Mouse (Mus musculus) MN1 (cell line): ENCODE results near the gene Adrm1.

Experiments
- DNase-seq: peaks from one replicate; pipeline ENCODE4 v3.0.0-alpha.2; 2016; ENCODE audit warnings: low spot score

The Adrm1 gene

GRCm38 (mm10) chr2:180184752-180185109, 13.4 kb downstream of the Adrm1 start:
- no peak for DNase-seq

GRCm38 (mm10) chr2:180185686-180186085, 14.4 kb downstream of the Adrm1 start:
- no peak for DNase-seq

- DNase-seq, result no peak
Observed at GRCm38 (mm10) chr2:180187362-180187761, 16.1 kb downstream of the Adrm1 start.

- peak; percentile 51 for DNase-seq
Observed at GRCm38 (mm10) chr2:180196610-180197322, 25.5 kb downstream of the Adrm1 start.

- no peak for DNase-seq
Observed at GRCm38 (mm10) chr2:180197323-180198037, 26.2 kb downstream of the Adrm1 start.

- no peak for DNase-seq
Observed at GRCm38 (mm10) chr2:180198782-180199181, 27.5 kb downstream of the Adrm1 start.

DNA sequence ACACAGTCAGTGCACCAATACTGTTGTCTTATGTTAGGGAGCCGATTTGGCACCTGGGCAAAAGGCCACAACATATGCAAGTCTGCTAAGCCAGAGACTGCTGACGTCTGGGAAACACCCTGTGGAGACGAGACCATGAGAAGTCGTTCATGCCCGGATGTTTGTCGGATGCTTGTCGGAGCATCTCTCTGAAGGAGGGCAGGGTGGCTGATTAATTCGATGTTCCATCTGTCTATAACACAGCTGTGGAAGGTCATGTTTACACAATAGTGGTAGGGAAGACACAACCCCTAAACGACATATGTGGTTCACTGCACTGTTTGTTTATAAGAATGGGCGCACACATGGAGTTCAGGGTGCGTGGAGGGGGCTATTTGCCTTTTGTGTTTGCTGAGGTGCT, 29.4 kb downstream of the Adrm1 start:
- DNase-seq, result no peak

GRCm38 (mm10) chr2:180201303-180201702, 30.0 kb downstream of the Adrm1 start:
- DNase-seq, result no peak

DNA sequence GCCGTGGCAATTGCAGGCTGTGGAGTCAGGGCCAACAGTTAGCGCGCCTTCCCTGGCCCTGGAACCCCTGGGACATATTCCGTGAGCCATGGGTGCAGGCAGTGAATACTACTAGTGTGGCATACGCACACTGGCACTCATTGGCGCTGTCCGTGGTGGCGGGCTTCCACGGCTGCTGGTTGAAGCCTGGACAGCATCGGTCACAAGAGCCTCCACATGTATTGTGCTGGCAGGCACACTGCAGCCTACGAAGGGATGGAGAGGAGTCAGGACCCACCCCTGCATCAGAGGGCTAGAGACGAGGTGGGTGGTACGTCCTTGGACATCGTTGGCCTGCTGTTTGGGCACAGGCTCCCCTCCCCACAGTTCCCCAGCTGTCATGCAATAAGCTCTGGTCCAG, 31.0 kb downstream of the Adrm1 start:
- no peak for DNase-seq

GRCm38 (mm10) chr2:180202805-180203204, 31.5 kb downstream of the Adrm1 start:
- DNase-seq, result no peak

- no peak for DNase-seq
Observed at GRCm38 (mm10) chr2:180204501-180204900, 33.2 kb downstream of the Adrm1 start.

DNA sequence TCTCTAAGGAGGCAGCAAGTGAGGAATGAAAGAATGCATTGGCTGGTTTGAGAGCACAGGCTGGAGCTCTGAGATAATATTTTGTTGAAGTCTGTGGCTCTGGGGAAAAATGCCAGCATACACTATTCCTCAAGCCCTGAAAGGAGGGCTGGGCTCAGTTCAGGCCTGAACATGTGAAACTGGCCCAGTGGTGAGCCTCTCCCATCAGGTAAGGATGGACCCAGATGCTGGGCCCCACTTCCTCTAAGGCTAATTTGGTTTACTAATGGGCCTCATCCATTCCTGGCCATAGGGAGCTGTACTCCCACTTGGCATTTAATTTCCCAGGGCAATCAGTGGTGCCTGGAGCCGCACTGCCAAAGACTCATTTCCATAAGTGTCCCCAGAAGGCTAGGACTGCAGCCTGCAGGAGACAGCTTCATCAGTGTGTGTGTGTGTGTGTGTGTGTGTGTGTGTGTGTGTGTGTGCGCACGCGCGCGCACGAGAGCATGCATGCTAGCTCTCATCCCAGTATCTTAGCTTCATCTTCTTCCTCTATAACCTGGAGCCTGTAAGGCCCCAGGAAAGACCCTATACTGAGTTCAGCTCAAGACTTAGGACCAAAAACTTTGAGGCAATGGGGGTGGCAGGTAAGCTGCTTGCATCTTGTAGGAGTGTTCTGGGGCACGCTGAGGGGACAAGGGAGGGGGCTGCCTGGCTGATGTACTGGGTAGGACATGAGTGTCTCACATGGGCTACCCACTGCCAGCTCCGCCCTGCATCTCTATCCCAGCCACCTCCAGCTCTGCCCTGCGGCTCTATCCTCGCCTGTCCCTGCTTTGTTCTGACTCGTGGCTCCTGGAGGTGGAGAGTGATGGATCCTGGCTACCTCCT, 34.0 kb downstream of the Adrm1 start:
- no peak for DNase-seq

- DNase-seq, result peak; percentile 29
Observed at GRCm38 (mm10) chr2:180205956-180206280, 34.6 kb downstream of the Adrm1 start.

DNA sequence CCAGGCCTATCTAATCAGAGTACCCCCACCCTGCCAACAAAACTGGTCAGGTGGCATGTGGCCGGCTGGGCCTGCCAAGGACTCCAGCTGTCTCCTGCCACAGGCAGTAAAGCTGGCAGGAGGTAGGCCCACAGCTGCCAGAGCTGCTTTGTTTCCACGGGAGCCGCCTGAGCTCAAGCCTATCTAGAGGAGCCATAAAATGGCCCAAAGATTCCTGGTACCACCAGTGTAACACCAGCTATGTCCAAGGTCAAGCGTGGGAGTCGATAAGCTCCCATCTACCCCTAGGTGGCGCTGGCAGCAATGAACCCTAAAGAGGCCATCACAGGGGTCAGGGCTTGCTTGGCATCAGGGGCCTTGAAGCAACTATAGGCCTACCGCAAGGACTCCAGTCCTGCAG, 36.6 kb downstream of the Adrm1 start:
- peak; percentile 54 for DNase-seq

GRCm38 (mm10) chr2:180208976-180209375, 37.7 kb downstream of the Adrm1 start:
- DNase-seq, result no peak

GRCm38 (mm10) chr2:180212255-180212654, 41.0 kb downstream of the Adrm1 start:
- no peak for DNase-seq

- peak; percentile 74 for DNase-seq
Observed at GRCm38 (mm10) chr2:180214352-180214978, 43.2 kb downstream of the Adrm1 start.

GRCm38 (mm10) chr2:180215011-180215461, 43.8 kb downstream of the Adrm1 start:
- peak; percentile 46 for DNase-seq

GRCm38 (mm10) chr2:180215951-180216350, 44.7 kb downstream of the Adrm1 start:
- peak; percentile 49 for DNase-seq

- DNase-seq, result no peak
Observed at GRCm38 (mm10) chr2:180216921-180217320, 45.6 kb downstream of the Adrm1 start.

DNA sequence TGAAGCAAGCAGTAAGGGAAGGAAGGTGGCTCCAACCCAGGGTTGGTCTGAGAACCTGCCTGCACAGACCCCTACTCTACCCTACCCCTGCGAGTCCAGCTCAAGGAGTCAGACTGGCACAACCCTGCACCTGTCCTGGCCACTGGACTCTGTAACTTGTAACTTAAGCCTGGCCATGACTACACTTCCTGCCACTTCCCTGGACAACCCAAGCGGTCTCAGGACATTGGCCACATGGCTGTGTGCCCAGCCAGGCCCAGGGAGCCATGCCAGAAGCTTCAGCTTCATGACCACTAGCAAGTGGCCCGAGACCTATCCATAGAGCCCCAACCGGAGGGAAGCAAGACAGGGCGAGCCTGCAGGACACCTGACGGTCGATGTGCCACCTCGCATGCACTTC, 46.3 kb downstream of the Adrm1 start:
- DNase-seq, result peak; percentile 80

- no peak for DNase-seq
Observed at GRCm38 (mm10) chr2:180218241-180218640, 47.0 kb downstream of the Adrm1 start.
